In genomic region chr2:84947154-84947771, GRCm38 (mm10) we compare ENCODE assay signal across 31 mouse cellular contexts. TPM values are rescaled to one million over a fixed set of nuclear protein-coding genes. Genes with fewer than 3 reads are reported as not detected.
DNase-seq lines count a peak whose midpoint lies in the region; ATAC-seq and TF ChIP-seq lines count a peak whose summit lies in the region.
"Had no signal": no experiment of that assay in that cellular context is flagged by ENCODE, and none has a peak within 500 bp of the region (broad histone marks: within the 10 kb centered on the region; RNA-seq: fewer than 3 reads in every experiment).

No protein-coding gene starts in this region.

- H3K4me1 ChIP-seq in liver, embryonic 11.5 days (replicated peaks; ENCODE audit: control insufficient read depth, insufficient read depth, low read length), result no peaks in the 10 kb centered on the region
- H3K4me1 ChIP-seq in forebrain, postnatal 0 days (ENCODE audit: insufficient read depth), result no peaks in the 10 kb centered on the region
- H3K4me1 ChIP-seq in liver, postnatal 0 days (ENCODE audit: insufficient read depth), result no peaks in the 10 kb centered on the region
- H3K4me1 ChIP-seq: embryonic facial prominence, embryonic 15.5 days; heart, embryonic 15.5 days; hindbrain, embryonic 15.5 days; stomach, embryonic 15.5 days had no signal

- ATAC-seq in liver, embryonic 11.5 days (replicated peaks; ENCODE audit: low FRiP score), result peak; percentile 32; the same call in 1 of the 2 replicates
- peak; percentile 64 for ATAC-seq in forebrain, postnatal 0 days
- no peak for ATAC-seq in liver, postnatal 0 days
- ATAC-seq: activated CD4-positive, CD25-positive, alpha-beta regulatory T cell, adult 4 months had no signal

- DNase-seq in liver, embryonic 11.5 days (ENCODE audit: low spot score), result peak; percentile 10
- DNase-seq in liver, result no peak
- peak; percentile 53 for DNase-seq in brain, embryonic 14.5 days (ENCODE audit: low read depth)
- peak; percentile 47 for DNase-seq in forebrain, postnatal 0 days
- DNase-seq in liver, postnatal 0 days, result no peak
- no peak for DNase-seq in yolk sac, embryonic 10.5 days (ENCODE audit: low spot score)
- no peak for DNase-seq in kidney, postnatal 25 days
- DNase-seq: adrenal gland, postnatal 10 days; cerebellum, adult 8-10 months; cerebellum, postnatal 36 days; gastrocnemius, postnatal 36 days; heart, postnatal 4 days; kidney, adult 2 months; right cerebral cortex, adult 18-20 months; thymus, postnatal 25 days had no signal

- H3K9me3 ChIP-seq in liver, embryonic 11.5 days (ENCODE audit: control insufficient read depth, low read length), result no peaks in the 10 kb centered on the region
- H3K9me3 ChIP-seq in forebrain, postnatal 0 days (ENCODE audit: low read length), result no peaks in the 10 kb centered on the region
- no peaks in the 10 kb centered on the region for H3K9me3 ChIP-seq in liver, postnatal 0 days (ENCODE audit: low read length)
- H3K9me3 ChIP-seq: embryonic facial prominence, embryonic 15.5 days; heart, embryonic 15.5 days; hindbrain, embryonic 15.5 days; stomach, embryonic 15.5 days had no signal

- no peak overlapping the region for H3K27ac ChIP-seq in liver, embryonic 11.5 days (ENCODE audit: low read depth, low read length)
- no peak overlapping the region for H3K27ac ChIP-seq in forebrain, postnatal 0 days (ENCODE audit: low read depth, low read length)
- H3K27ac ChIP-seq in liver, postnatal 0 days (ENCODE audit: low read depth), result no peak overlapping the region
- H3K27ac ChIP-seq: embryonic facial prominence, embryonic 15.5 days; heart, embryonic 15.5 days; hindbrain, embryonic 15.5 days; kidney, postnatal 0 days; stomach, embryonic 15.5 days had no signal

- no peaks in the 10 kb centered on the region for H3K27me3 ChIP-seq in liver, embryonic 11.5 days (replicated peaks; ENCODE audit: control insufficient read depth, insufficient read depth, low read length)
- no peaks in the 10 kb centered on the region for H3K27me3 ChIP-seq in forebrain, postnatal 0 days (ENCODE audit: insufficient read depth, low read length)
- no peaks in the 10 kb centered on the region for H3K27me3 ChIP-seq in liver, postnatal 0 days (ENCODE audit: insufficient read depth, low read length)
- H3K27me3 ChIP-seq: embryonic facial prominence, embryonic 15.5 days; heart, embryonic 15.5 days; hindbrain, embryonic 15.5 days; stomach, embryonic 15.5 days had no signal

- H3K4me2 ChIP-seq in liver, embryonic 11.5 days, result no peak overlapping the region
- no peak overlapping the region for H3K4me2 ChIP-seq in forebrain, postnatal 0 days (ENCODE audit: low read depth)
- H3K4me2 ChIP-seq in liver, postnatal 0 days (ENCODE audit: low read depth, low read length), result no peak overlapping the region
- H3K4me2 ChIP-seq: embryonic facial prominence, embryonic 15.5 days; heart, embryonic 15.5 days; hindbrain, embryonic 15.5 days; midbrain, embryonic 11.5 days; stomach, embryonic 15.5 days had no signal

- TF ChIP-seq POLR2A in brain, embryonic 14.5 days (IDR thresholded peaks at IDR 0.05; ENCODE audit: borderline replicate concordance, extremely low read depth, insufficient read depth, insufficient read length, poor library complexity, severe bottlenecking), result no peak

- H3K36me3 ChIP-seq in liver, embryonic 11.5 days (ENCODE audit: control insufficient read depth, insufficient read depth, low read length), result peaks cover 57% of the 10 kb centered on the region
- H3K36me3 ChIP-seq in forebrain, postnatal 0 days (ENCODE audit: insufficient read depth), result no peaks in the 10 kb centered on the region
- peaks cover 95% of the 10 kb centered on the region for H3K36me3 ChIP-seq in liver, postnatal 0 days (replicated peaks; ENCODE audit: insufficient read depth, low read length)
- H3K36me3 ChIP-seq: hindbrain, embryonic 15.5 days had no signal

- TF ChIP-seq EP300 in liver, postnatal 0 days (IDR thresholded peaks at IDR 0.05; ENCODE audit: low read depth), result peak; percentile 52; the same call in 1 of the 2 replicates

- no peak overlapping the region for H3K9ac ChIP-seq in liver, embryonic 11.5 days (ENCODE audit: low read depth, low read length)
- H3K9ac ChIP-seq in forebrain, postnatal 0 days, result no peak overlapping the region
- no peak overlapping the region for H3K9ac ChIP-seq in liver, postnatal 0 days (replicated peaks)
- H3K9ac ChIP-seq: embryonic facial prominence, embryonic 15.5 days; heart, embryonic 15.5 days; hindbrain, embryonic 15.5 days; stomach, embryonic 15.5 days had no signal

- TF ChIP-seq CTCF in brain, embryonic 14.5 days (IDR thresholded peaks at IDR 0.05; ENCODE audit: borderline replicate concordance, extremely low read depth, insufficient read depth, insufficient read length), result no peak
- no peak for TF ChIP-seq CTCF in forebrain, postnatal 0 days (IDR thresholded peaks at IDR 0.05; ENCODE audit: low read depth)
- peak; percentile 29; the same call in 1 of the 2 replicates for TF ChIP-seq CTCF in liver, postnatal 0 days (IDR thresholded peaks at IDR 0.05; ENCODE audit: low read depth)

- WGBS in liver, embryonic 11.5 days, result 78% methylated on average over 3 of the region's 3 CpGs
- 75% methylated on average over 3 of the region's 3 CpGs for WGBS in forebrain, postnatal 0 days
- 75% methylated on average over 3 of the region's 3 CpGs for WGBS in liver, postnatal 0 days (ENCODE audit: insufficient replicate concordance)

- H3K4me3 ChIP-seq in liver, embryonic 11.5 days (ENCODE audit: low read depth, low read length), result no peak overlapping the region
- no peak overlapping the region for H3K4me3 ChIP-seq in forebrain, postnatal 0 days (ENCODE audit: low read depth, low read length)
- H3K4me3 ChIP-seq in liver, postnatal 0 days (ENCODE audit: low read depth, low read length), result no peak overlapping the region
- H3K4me3 ChIP-seq: embryonic facial prominence, embryonic 15.5 days; heart, embryonic 15.5 days; hindbrain, embryonic 15.5 days; stomach, embryonic 15.5 days had no signal

RNA-seq across cellular contexts. Expression of gene Slc43a3, which starts 10.9 kb away (rescaled TPM):
- polyA plus RNA-seq in liver, embryonic 11.5 days (2014; fragmentation: Nextera tagmentation; extraction: Ambion mirVana), result 107 and 111 TPM in 2 replicates
- polyA plus RNA-seq in brain, embryonic 14.5 days (2012; rRNA removed), result 10.1 and 10.6 TPM in 2 replicates
- 2.2 and 7.6 TPM in 2 replicates for total RNA-seq in forebrain, postnatal 0 days (2014; rRNA removed)
- polyA plus RNA-seq in forebrain, postnatal 0 days (2015; fragmentation: Nextera tagmentation; extraction: Ambion mirVana), result 3.5 and 3.8 TPM in 2 replicates
- polyA plus RNA-seq in liver, postnatal 0 days (2015; fragmentation: Nextera tagmentation; extraction: Ambion mirVana), result 45.5 and 48.5 TPM in 2 replicates

RNA-seq across cellular contexts. Expression of gene Prg2, which starts 33.0 kb away (rescaled TPM):
- polyA plus RNA-seq in liver, embryonic 11.5 days (2014; fragmentation: Nextera tagmentation; extraction: Ambion mirVana), result 67.2 and 96.9 TPM in 2 replicates
- polyA plus RNA-seq in brain, embryonic 14.5 days (2012; rRNA removed), result 0.14 and 0.16 TPM in 2 replicates
- total RNA-seq in forebrain, postnatal 0 days (2014; rRNA removed), result not detected in 2 replicates
- not detected in 2 replicates for polyA plus RNA-seq in forebrain, postnatal 0 days (2015; fragmentation: Nextera tagmentation; extraction: Ambion mirVana)
- polyA plus RNA-seq in liver, postnatal 0 days (2015; fragmentation: Nextera tagmentation; extraction: Ambion mirVana), result 22.0 and 26.1 TPM in 2 replicates
- total RNA-seq: gastrocnemius, adult 18-20 months; gastrocnemius, postnatal 36 days; heart, postnatal 4 days; layer of hippocampus, postnatal 25 days; left cerebral cortex, postnatal 10 days; midbrain, postnatal 0 days had no signal
- polyA plus RNA-seq: C2C12; embryonic facial prominence, embryonic 15.5 days; intestine, embryonic 14.5 days; kidney, postnatal 0 days; midbrain, postnatal 0 days; neural tube, embryonic 14.5 days had no signal

RNA-seq across cellular contexts. Expression of gene Prg3, which starts 40.8 kb away (rescaled TPM):
- polyA plus RNA-seq in liver, embryonic 11.5 days (2014; fragmentation: Nextera tagmentation; extraction: Ambion mirVana), result 10.2 and 16.7 TPM in 2 replicates
- polyA plus RNA-seq in brain, embryonic 14.5 days (2012; rRNA removed), result not detected in 2 replicates
- not detected in 2 replicates for total RNA-seq in forebrain, postnatal 0 days (2014; rRNA removed)
- polyA plus RNA-seq in forebrain, postnatal 0 days (2015; fragmentation: Nextera tagmentation; extraction: Ambion mirVana), result not detected in 2 replicates
- 4.0 and 5.1 TPM in 2 replicates for polyA plus RNA-seq in liver, postnatal 0 days (2015; fragmentation: Nextera tagmentation; extraction: Ambion mirVana)
- total RNA-seq: gastrocnemius, adult 18-20 months; gastrocnemius, postnatal 36 days; heart, postnatal 4 days; layer of hippocampus, postnatal 25 days; left cerebral cortex, postnatal 10 days; MEL; midbrain, postnatal 0 days had no signal
- polyA plus RNA-seq: activated CD4-positive, CD25-positive, alpha-beta regulatory T cell, adult 4 months; C2C12; embryonic facial prominence, embryonic 15.5 days; heart, embryonic 15.5 days; hindbrain, embryonic 15.5 days; intestine, embryonic 14.5 days; kidney, postnatal 0 days; limb, embryonic 11.5 days; midbrain, embryonic 11.5 days; midbrain, postnatal 0 days; neural tube, embryonic 14.5 days had no signal

Comparison
In these comparisons a context has a peak if more than half of its experiments do, and no peak if none do; other contexts are left out.
1. DNase-seq: peak in liver, embryonic 11.5 days (single experiment), brain, embryonic 14.5 days (single experiment) and forebrain, postnatal 0 days (single experiment); none in liver (single experiment), liver, postnatal 0 days (single experiment), yolk sac, embryonic 10.5 days (single experiment) and kidney, postnatal 25 days (0 of 2).
2. RNA of gene Prg2, which starts 33.0 kb away (polyA plus RNA-seq): 67.2 to 96.9 TPM in liver, embryonic 11.5 days and 22.0 to 26.1 TPM in liver, postnatal 0 days; 0.14 to 0.16 TPM in brain, embryonic 14.5 days and not detected in forebrain, postnatal 0 days; every median in the first group is over 10 times any median in the second.